Mouse (Mus musculus): ENCODE results near the gene Ewsr1. TPM values are rescaled to one million over a fixed set of nuclear protein-coding genes. Genes with fewer than 3 reads are reported as not detected.

The Ewsr1 gene
- polyA plus RNA-seq, 1 experiment = 149 TPM

GRCm38 (mm10) chr11:5060756-5061412 is 38.2 kb downstream of the Ewsr1 start:
- no peak for DNase-seq (ENCODE audit: low read depth, low spot score)
- WGBS = 81% methylated on average over 28 of the region's 28 CpGs

GRCm38 (mm10) chr11:5059704-5060156 is 39.3 kb downstream of the Ewsr1 start:
- no peak for DNase-seq (ENCODE audit: low read depth, low spot score)
- WGBS = 43% methylated on average over 27 of the region's 27 CpGs

GRCm38 (mm10) chr11:5059230-5059629 is 39.8 kb downstream of the Ewsr1 start:
- WGBS = 37% methylated on average over 14 of the region's 14 CpGs

GRCm38 (mm10) chr11:5058783-5059182 is 40.3 kb downstream of the Ewsr1 start:
- 35% methylated on average over 9 of the region's 9 CpGs for WGBS
- DNase-seq (ENCODE audit: low read depth, low spot score) = no peak

More at GRCm38 (mm10) chr11:5059230-5059629, 39.8 kb downstream of the Ewsr1 start:
- DNase-seq (ENCODE audit: low read depth, low spot score) = no peak

- 1% methylated on average over 77 of the region's 77 CpGs for WGBS
- DNase-seq (ENCODE audit: low read depth, low spot score) = no peak
Measured at GRCm38 (mm10) chr11:5057856-5058641, 41.0 kb downstream of the Ewsr1 start, which contains the start of gene Rasl10a. TSS of gene Rasl10a (plus strand) at chr11:5058128.

GRCm38 (mm10) chr11:5057541-5057855 is 41.6 kb downstream of the Ewsr1 start:
- WGBS = 37% methylated on average over 8 of the region's 8 CpGs
- DNase-seq (ENCODE audit: low read depth, low spot score) = no peak

- WGBS = 63% methylated on average over 8 of the region's 8 CpGs
- DNase-seq (ENCODE audit: low read depth, low spot score) = no peak
Measured at GRCm38 (mm10) chr11:5057064-5057463, 42.0 kb downstream of the Ewsr1 start.

- 77% methylated on average over 23 of the region's 23 CpGs for WGBS
Measured at GRCm38 (mm10) chr11:5055945-5056938, 42.8 kb downstream of the Ewsr1 start.

GRCm38 (mm10) chr11:5054874-5055273 is 44.2 kb downstream of the Ewsr1 start:
- no peak for DNase-seq (ENCODE audit: low read depth, low spot score)
- 77% methylated on average over 6 of the region's 6 CpGs for WGBS

More at GRCm38 (mm10) chr11:5055945-5056938, 42.8 kb downstream of the Ewsr1 start:
- no peak for DNase-seq (ENCODE audit: low read depth, low spot score)

GRCm38 (mm10) chr11:5054151-5054550 is 44.9 kb downstream of the Ewsr1 start:
- no peak for DNase-seq (ENCODE audit: low read depth, low spot score)
- WGBS = 79% methylated on average over 14 of the region's 14 CpGs

- no peak for DNase-seq (ENCODE audit: low read depth, low spot score)
- WGBS = 53% methylated on average over 10 of the region's 10 CpGs
Measured at GRCm38 (mm10) chr11:5052200-5052854, 46.7 kb downstream of the Ewsr1 start.

GRCm38 (mm10) chr11:5051629-5052028 is 47.4 kb downstream of the Ewsr1 start:
- no peak for DNase-seq (ENCODE audit: low read depth, low spot score)
- 92% methylated on average over 10 of the region's 10 CpGs for WGBS

GRCm38 (mm10) chr11:5046321-5046926 is 52.6 kb downstream of the Ewsr1 start:
- WGBS = 50% methylated on average over 12 of the region's 12 CpGs
- DNase-seq (ENCODE audit: low read depth, low spot score) = no peak

GRCm38 (mm10) chr11:5042645-5043381 is 56.3 kb downstream of the Ewsr1 start:
- 81% methylated on average over 8 of the region's 8 CpGs for WGBS
- no peak for DNase-seq (ENCODE audit: low read depth, low spot score)

GRCm38 (mm10) chr11:5041144-5041780 is 57.8 kb downstream of the Ewsr1 start:
- no peak for DNase-seq (ENCODE audit: low read depth, low spot score)
- 84% methylated on average over 18 of the region's 18 CpGs for WGBS

GRCm38 (mm10) chr11:5040585-5040984 is 58.5 kb downstream of the Ewsr1 start:
- 83% methylated on average over 5 of the region's 5 CpGs for WGBS
- no peak for DNase-seq (ENCODE audit: low read depth, low spot score)

GRCm38 (mm10) chr11:5037146-5037854 is 61.8 kb downstream of the Ewsr1 start:
- no peak for DNase-seq (ENCODE audit: low read depth, low spot score)
- 71% methylated on average over 8 of the region's 8 CpGs for WGBS
